Mouse (Mus musculus) stomach, embryonic 14.5 days (tissue): ENCODE results near the gene Rnase9. TPM values are rescaled to one million over a fixed set of nuclear protein-coding genes. Genes with fewer than 3 reads are reported as not detected.

Source experiments
- ATAC-seq: fragments of 200-750 bp; cut with Nextera tagmentation; 2 replicates; pipeline ENCODE4 v1.8.0; 2017; ENCODE audit warnings: low read depth, moderate TSS enrichment; ENCODE audit not compliant: insufficient number of reproducible peaks, insufficient read depth, low FRiP score
- H3K27ac ChIP-seq: fragments of 300-500 bp; sonication (generic); 2 replicates; pipeline ENCODE4 v1.5.1; 2014; ENCODE audit warnings: mild to moderate bottlenecking, low read length, moderate library complexity, mixed read lengths
- H3K27me3 ChIP-seq: fragments of 300-500 bp; sonication (generic); 2 replicates; pipeline ENCODE4 v1.6.1; 2014; ENCODE audit warnings: low read length, control low read depth, mixed read lengths; ENCODE audit not compliant: control insufficient read depth, insufficient read depth
- H3K36me3 ChIP-seq: fragments of 300-500 bp; sonication (generic); 2 replicates; pipeline ENCODE4 v1.6.1; 2014; ENCODE audit warnings: mild to moderate bottlenecking, control low read depth, low read length, moderate library complexity, mixed read lengths; ENCODE audit not compliant: control insufficient read depth, insufficient read depth
- H3K4me1 ChIP-seq: fragments of 300-500 bp; sonication (generic); 2 replicates; pipeline ENCODE4 v1.6.1; 2014; ENCODE audit warnings: low read length, control low read depth, mixed read lengths; ENCODE audit not compliant: control insufficient read depth, insufficient read depth
- H3K4me2 ChIP-seq: fragments of 300-500 bp; sonication (generic); replicated peaks from 2 replicates; pipeline ENCODE4 v1.6.1; 2014; ENCODE audit warnings: low read depth, low read length, control low read depth
- H3K4me3 ChIP-seq: fragments of 300-500 bp; sonication (generic); 2 replicates; pipeline ENCODE4 v1.5.1; 2014; ENCODE audit warnings: low read depth, low read length, control low read depth
- H3K9ac ChIP-seq: fragments of 300-500 bp; sonication (generic); replicated peaks from 2 replicates; pipeline ENCODE4 v1.6.1; 2014; ENCODE audit warnings: low read depth, mild to moderate bottlenecking, control low read depth, low read length, moderate library complexity, mixed read lengths
- H3K9me3 ChIP-seq: fragments of 300-500 bp; sonication (generic); 2 replicates; pipeline ENCODE4 v1.6.1; 2016; ENCODE audit warnings: low read depth, low read length, control low read depth; ENCODE audit not compliant: control insufficient read depth
- WGBS: fragments of 180-500 bp; shearing (Covaris S2); extraction: QIAGEN DNeasy Blood & Tissue Kit; methylation state at CpG from one replicate; pipeline ENCODE4 v1.1.7; 2014; 5-methylcytosine and 5-hydroxymethylcytosine counted together
- polyA plus RNA-seq: library from polyadenylated mRNA; unstranded; fragments of >200 nt; fragmentation: Nextera tagmentation; extraction: Ambion mirVana; gene quantifications from 2 replicates; pipeline ENCODE4 v1.2.1, GENCODE M21; 2014

Gene Rnase9
- polyA plus RNA-seq, 1 experiment from 2014 or later: not detected

DNA sequence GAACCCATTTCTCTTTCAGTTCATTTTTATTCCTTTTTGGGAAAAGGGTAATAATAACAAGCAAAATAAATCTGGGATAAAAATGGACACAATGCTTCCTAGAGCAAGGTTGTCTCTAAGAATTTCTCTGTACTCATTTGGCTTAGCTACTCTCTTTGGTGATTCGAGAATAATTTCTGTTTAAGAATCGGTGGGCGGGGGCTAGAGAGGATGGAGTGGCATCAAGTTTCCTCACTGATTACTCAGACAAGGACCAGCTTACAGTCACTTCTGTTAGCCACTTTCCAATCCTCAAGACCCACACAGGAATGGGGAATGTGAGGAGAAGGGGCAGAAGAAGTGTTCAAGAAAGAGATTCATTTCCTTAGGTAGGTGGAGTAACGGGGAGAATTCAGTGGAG lies 32.9 kb downstream of the Rnase9 start:
- no peak for ATAC-seq
- Histone ChIP-seq H3K4me2 (no peak overlapping the region), H3K36me3 (no peaks in the 10 kb centered on the region), H3K9me3 (no peaks in the 10 kb centered on the region), H3K9ac (no peak overlapping the region), H3K4me3 (no peak overlapping the region), H3K27me3 (no peaks in the 10 kb centered on the region), H3K4me1 (no peaks in the 10 kb centered on the region), H3K27ac (peak overlapping the region; percentile 77; the same call in 1 of the 2 replicates)
- WGBS: 74% methylated on average over 4 of the region's 4 CpGs

DNA sequence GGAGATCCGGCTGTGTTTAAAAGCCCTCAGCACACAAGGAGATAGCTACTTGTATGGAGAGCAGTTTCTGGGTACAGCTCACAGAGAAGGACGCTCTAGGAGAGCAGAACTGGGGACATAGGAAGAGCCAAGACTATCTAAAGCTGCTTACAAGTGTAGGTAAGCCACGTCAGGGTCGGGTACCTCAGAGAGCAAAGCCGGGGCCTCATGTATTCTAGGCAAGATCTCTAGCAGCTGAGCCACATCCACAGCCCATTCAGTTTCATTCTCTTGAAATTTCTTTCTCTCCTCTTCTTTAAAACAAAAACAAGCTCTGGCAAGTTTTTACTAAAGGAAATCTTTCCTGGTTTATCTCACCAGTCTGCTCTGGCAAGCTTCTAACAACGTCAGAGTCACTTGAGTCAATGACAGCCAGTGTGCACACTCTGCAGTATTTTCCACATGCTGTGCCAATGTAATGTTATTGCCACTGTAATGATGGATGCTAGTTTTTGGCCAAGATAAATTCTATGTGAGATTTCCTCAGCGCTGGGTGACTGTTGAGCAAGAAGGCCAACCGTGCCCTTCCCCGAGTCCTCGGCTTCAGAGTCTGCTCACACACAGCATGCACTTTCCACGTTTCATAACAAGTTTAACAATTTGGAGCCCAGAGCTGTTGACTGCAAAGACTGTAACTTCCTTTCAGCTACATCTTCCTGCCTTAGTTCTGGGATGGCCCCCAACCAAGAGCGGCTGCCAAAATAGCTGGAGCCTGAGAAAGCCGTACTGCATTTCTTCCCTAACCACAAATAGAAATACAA lies 33.6 kb downstream of the Rnase9 start:
- Histone ChIP-seq H3K4me2 (no peak overlapping the region), H3K9ac (no peak overlapping the region), H3K9me3 (no peaks in the 10 kb centered on the region), H3K4me1 (no peaks in the 10 kb centered on the region), H3K36me3 (no peaks in the 10 kb centered on the region), H3K4me3 (no peak overlapping the region), H3K27ac (peak overlapping the region; percentile 77), H3K27me3 (no peaks in the 10 kb centered on the region)
- peak; percentile 80; the same call in 1 of the 2 replicates for ATAC-seq
- 48% methylated on average over 13 of the region's 13 CpGs for WGBS

DNA sequence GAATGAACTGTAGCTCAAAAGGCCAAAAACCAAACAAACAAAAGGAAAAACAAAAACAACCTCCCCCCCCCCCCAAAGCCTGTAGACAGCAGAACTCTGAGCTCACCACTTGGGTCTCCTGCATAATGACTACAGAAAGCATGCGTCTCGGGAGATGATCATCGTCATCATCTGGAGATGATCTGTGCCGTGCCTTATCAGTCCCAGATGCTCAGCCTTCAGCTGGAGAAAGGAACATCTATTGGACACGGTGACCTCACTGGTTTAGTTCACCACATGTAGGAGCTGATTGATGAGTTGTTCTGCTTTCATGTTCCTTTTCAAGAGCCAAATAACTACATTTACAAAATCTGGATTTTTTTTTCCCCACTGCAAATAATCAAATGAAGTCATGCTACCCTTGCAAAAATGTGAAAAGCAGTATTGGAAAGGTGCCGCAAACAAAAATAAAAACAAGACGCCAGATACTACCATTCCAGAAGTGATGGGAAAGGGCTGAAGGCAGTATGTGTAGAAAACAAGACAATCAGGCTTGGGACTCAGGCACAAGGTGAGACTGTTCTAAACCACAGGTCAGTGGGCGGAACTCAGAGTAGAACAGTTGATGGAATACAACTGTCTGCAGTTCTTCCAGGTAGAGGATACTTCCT lies 34.4 kb downstream of the Rnase9 start, which contains the start of gene Rnase10:
TSS of gene Rnase10 (plus strand) at position 600 of the 650 bp plus-strand sequence.
- H3K27ac ChIP-seq: peak within 1 kb of the TSS; percentile 77
- 82% methylated on average over 8 of the region's 8 CpGs for WGBS
- H3K4me3 ChIP-seq: no peak within 1 kb of the TSS
- ATAC-seq: no peak
- H3K36me3 ChIP-seq: no peaks in the 10 kb centered on the region
- H3K4me2 ChIP-seq: no peak within 1 kb of the TSS
- no peaks in the 10 kb centered on the region for H3K27me3 ChIP-seq
- H3K4me1 ChIP-seq: no peaks in the 10 kb centered on the region
- no peaks in the 10 kb centered on the region for H3K9me3 ChIP-seq
- no peak within 1 kb of the TSS for H3K9ac ChIP-seq

DNA sequence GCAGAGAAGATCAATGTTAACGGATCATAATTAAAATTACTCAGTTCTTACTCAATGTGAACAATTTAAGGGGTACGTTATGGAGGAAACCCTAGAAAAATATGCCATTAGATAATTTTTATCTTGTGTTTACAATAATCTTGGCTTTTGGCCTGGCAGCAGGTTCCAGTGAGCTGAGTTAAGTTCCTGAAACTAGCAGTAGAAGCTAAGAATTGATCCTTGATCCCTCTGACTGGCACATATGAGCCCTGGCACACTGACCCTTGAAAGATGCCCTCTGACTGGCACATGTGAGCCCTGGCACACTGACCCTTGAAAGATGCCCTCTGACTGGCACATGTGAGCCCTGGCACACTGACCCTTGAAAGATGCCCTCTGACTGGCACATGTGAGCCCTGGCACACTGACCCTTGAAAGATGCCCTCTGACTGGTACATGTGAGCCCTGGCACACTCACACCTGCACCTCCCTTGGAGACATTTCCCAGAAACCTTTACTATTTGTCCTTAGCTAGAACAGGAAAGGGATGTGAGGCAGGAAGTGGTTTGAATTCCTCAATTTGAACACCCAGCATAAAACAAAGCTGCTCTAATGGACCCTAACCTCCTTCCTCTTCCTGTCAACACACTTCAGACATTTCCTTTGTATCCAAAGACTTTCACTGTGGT lies 43.5 kb downstream of the Rnase9 start:
- Histone ChIP-seq H3K36me3 (no peaks in the 10 kb centered on the region), H3K9me3 (no peaks in the 10 kb centered on the region), H3K4me3 (no peak overlapping the region), H3K27me3 (no peaks in the 10 kb centered on the region), H3K9ac (no peak overlapping the region), H3K27ac (no peak overlapping the region), H3K4me2 (no peak overlapping the region), H3K4me1 (no peaks in the 10 kb centered on the region)
- ATAC-seq: no peak
- 68% methylated on average over 2 of the region's 2 CpGs for WGBS

DNA sequence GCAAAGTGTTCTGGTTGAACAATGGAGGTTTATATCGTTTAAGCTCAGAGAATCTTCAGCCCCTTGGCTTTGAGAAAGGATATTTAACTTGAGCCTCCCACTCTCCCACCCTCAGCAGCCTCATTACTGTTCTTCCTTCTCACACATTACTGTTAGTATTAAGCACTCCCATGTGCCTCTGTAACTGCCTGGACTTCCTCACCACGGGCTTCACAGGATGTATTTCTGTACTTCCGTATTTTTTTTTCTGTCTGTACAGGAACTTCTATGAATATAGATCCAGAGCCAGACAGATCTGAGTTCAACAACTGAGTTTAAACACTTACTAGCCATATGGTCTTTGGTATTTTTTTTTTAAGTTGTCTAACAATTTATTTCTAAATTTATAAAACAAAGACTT lies 44.6 kb downstream of the Rnase9 start:
- no peak for ATAC-seq
- no peak overlapping the region for H3K9ac ChIP-seq
- H3K4me2 ChIP-seq: no peak overlapping the region
- no peaks in the 10 kb centered on the region for H3K36me3 ChIP-seq
- no peaks in the 10 kb centered on the region for H3K9me3 ChIP-seq
- H3K4me3 ChIP-seq: no peak overlapping the region
- no peaks in the 10 kb centered on the region for H3K27me3 ChIP-seq
- no peak overlapping the region for H3K27ac ChIP-seq
- H3K4me1 ChIP-seq: no peaks in the 10 kb centered on the region
- whole genome bisulfite sequencing: 54% methylated on average over 3 of the region's 3 CpGs

DNA sequence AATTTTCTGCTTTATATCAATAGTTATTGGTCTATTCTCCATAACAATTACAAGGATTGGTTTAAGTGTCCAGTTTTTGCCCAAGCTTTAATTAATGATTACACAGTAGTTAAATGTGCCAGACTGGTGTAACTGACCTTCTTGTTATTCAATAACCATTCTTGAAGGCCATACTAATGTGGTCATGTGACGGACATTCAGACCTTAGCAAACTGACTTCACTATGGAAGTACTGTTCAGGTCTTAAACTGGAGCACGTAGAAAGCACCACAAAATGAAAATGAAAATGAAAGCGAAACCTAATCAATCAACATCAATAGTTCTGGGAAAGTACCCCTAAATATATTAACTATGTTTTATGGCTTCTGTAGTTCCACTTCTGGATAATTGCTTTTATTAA lies 50.6 kb downstream of the Rnase9 start:
- 76% methylated on average over 3 of the region's 3 CpGs for WGBS
- H3K36me3 ChIP-seq: no peaks in the 10 kb centered on the region

More for the DNA sequence above, 50.6 kb downstream of the Rnase9 start:
- no peaks in the 10 kb centered on the region for H3K9me3 ChIP-seq
- no peak overlapping the region for H3K4me2 ChIP-seq
- H3K4me1 ChIP-seq: no peaks in the 10 kb centered on the region
- no peak overlapping the region for H3K27ac ChIP-seq
- no peak overlapping the region for H3K4me3 ChIP-seq
- ATAC-seq: no peak
- H3K9ac ChIP-seq: no peak overlapping the region
- H3K27me3 ChIP-seq: no peaks in the 10 kb centered on the region

Other genes with a start within 250 kb of the Rnase9 start
- gene Ccnb1ip1, start 234.1 kb downstream of the Rnase9 start, polyA plus RNA-seq: not detected in 2 replicates
- 71.8 and 76.2 TPM in 2 replicates for gene Parp2, start 234.0 kb downstream of the Rnase9 start, polyA plus RNA-seq
- 8.6 and 8.7 TPM in 2 replicates for gene Tep1, start 171.3 kb downstream of the Rnase9 start, polyA plus RNA-seq
- 0.14 and 0.35 TPM in 2 replicates for gene Klhl33, start 144.4 kb downstream of the Rnase9 start, polyA plus RNA-seq
- 149 and 169 TPM in 2 replicates for gene Osgep, start 117.0 kb downstream of the Rnase9 start, polyA plus RNA-seq
- 217 and 223 TPM in 2 replicates for gene Apex1, start 116.9 kb downstream of the Rnase9 start, polyA plus RNA-seq
- 41.0 and 50.2 TPM in 2 replicates for gene Pip4p1, start 111.0 kb downstream of the Rnase9 start, polyA plus RNA-seq
- 59.5 and 65.1 TPM in 2 replicates for gene Pnp, start 110.8 kb downstream of the Rnase9 start, polyA plus RNA-seq
- not detected in 2 replicates for gene Gm49342, start 97.4 kb downstream of the Rnase9 start, polyA plus RNA-seq
- 0.31 TPM in 1 of 2 replicates, not detected in the other for gene Pnp2, start 85.9 kb downstream of the Rnase9 start, polyA plus RNA-seq
- 0.22 TPM in 1 of 2 replicates, not detected in the other for gene Rnase10, start 34.1 kb downstream of the Rnase9 start, polyA plus RNA-seq
- not detected in 2 replicates for gene Rnase11, start 8.3 kb upstream of the Rnase9 start, polyA plus RNA-seq
- gene Rnase12, start 15.8 kb upstream of the Rnase9 start, polyA plus RNA-seq: 0.80 TPM in 1 of 2 replicates, not detected in the other
- gene Olfr750, start 32.6 kb upstream of the Rnase9 start, polyA plus RNA-seq: not detected in 2 replicates
- gene Rnase4, start 49.2 kb upstream of the Rnase9 start, polyA plus RNA-seq: 60.3 and 72.3 TPM in 2 replicates
- 11.6 and 16.5 TPM in 2 replicates for gene Ang, start 49.3 kb upstream of the Rnase9 start, polyA plus RNA-seq
- not detected in 2 replicates for gene Eddm3b, start 72.6 kb upstream of the Rnase9 start, polyA plus RNA-seq
- gene Rnase6, start 82.0 kb upstream of the Rnase9 start, polyA plus RNA-seq: 0.32 and 1.4 TPM in 2 replicates
- 0.87 and 1.5 TPM in 2 replicates for gene Rnase1, start 104.9 kb upstream of the Rnase9 start, polyA plus RNA-seq
- not detected in 2 replicates for gene Rnase2b, start 120.4 kb upstream of the Rnase9 start, polyA plus RNA-seq
- not detected in 2 replicates for gene Ang2, start 157.3 kb upstream of the Rnase9 start, polyA plus RNA-seq
- not detected in 2 replicates for gene Ear14, start 161.5 kb upstream of the Rnase9 start, polyA plus RNA-seq
- gene Rnase2a, start 214.2 kb upstream of the Rnase9 start, polyA plus RNA-seq: not detected in 2 replicates